Mouse (Mus musculus) liver, postnatal 0 days (tissue): ENCODE data around the gene Sytl1.

ENCODE experiments used
- CTCF ChIP-seq: sonication (generic); IDR thresholded peaks from 2 replicates; pipeline ENCODE4 v1.5.1; 2016; ENCODE audit warnings: antibody characterized with exemption, low read depth
- EP300 ChIP-seq: IDR thresholded peaks from 2 replicates; pipeline ENCODE4 v1.6.1; 2016; ENCODE audit warnings: antibody characterized with exemption, low read depth, mild to moderate bottlenecking

- TF ChIP-seq CTCF (no peak), EP300 (no peak)
Measured at GRCm38 (mm10) chr4:133229582-133229981, 33.3 kb downstream of the Sytl1 start.
